Comparison of ENCODE assay signal across 8 mouse cellular contexts in genomic region chr2:32881054-32881453, GRCm38 (mm10). TPM values are rescaled to one million over a fixed set of nuclear protein-coding genes. Genes with fewer than 3 reads are reported as not detected.
DNase-seq lines count a peak whose midpoint lies in the region; ATAC-seq lines count a peak whose summit lies in the region.

No protein-coding gene starts in this region.

- no peaks in the 10 kb centered on the region for H3K9me3 ChIP-seq in heart, embryonic 13.5 days
- no peaks in the 10 kb centered on the region for H3K9me3 ChIP-seq in liver, embryonic 12.5 days (replicated peaks)

- H3K4me2 ChIP-seq in heart, embryonic 13.5 days: peak overlapping the region; percentile 55
- H3K4me2 ChIP-seq in liver, embryonic 12.5 days: no peak overlapping the region

- peaks cover 93% of the 10 kb centered on the region for H3K4me1 ChIP-seq in heart, embryonic 13.5 days
- H3K4me1 ChIP-seq in liver, embryonic 12.5 days: peaks cover 83% of the 10 kb centered on the region

- peak overlapping the region; percentile 71 for H3K9ac ChIP-seq in heart, embryonic 13.5 days
- no peak overlapping the region for H3K9ac ChIP-seq in liver, embryonic 12.5 days

- peak overlapping the region; percentile 97 for H3K27ac ChIP-seq in heart, embryonic 13.5 days (replicated peaks)
- H3K27ac ChIP-seq in liver, embryonic 12.5 days: peak overlapping the region; percentile 62

- H3K4me3 ChIP-seq in heart, embryonic 13.5 days: no peak overlapping the region
- H3K4me3 ChIP-seq in liver, embryonic 12.5 days: no peak overlapping the region

- no peak for ATAC-seq in heart, embryonic 13.5 days (ENCODE audit: extremely low read depth, insufficient number of reproducible peaks, low FRiP score, low TSS enrichment)
- ATAC-seq in liver, embryonic 12.5 days: no peak
- no peak for ATAC-seq in monocyte, adult 5-6 weeks (replicated peaks; ENCODE audit: insufficient number of reproducible peaks, low FRiP score, low TSS enrichment, poor library complexity, severe bottlenecking)

- intact Hi-C loops in left cerebral cortex, postnatal 4 days (cut with DNase I): no loop called here

- DNase-seq in embryo, embryonic 10.5 days (ENCODE audit: low spot score): peak; percentile 39
- DNase-seq in embryo, embryonic 11 days: no peak
- peak; percentile 66 for DNase-seq in 3134 (ENCODE audit: extremely low read depth, insufficient read length, low spot score)
- DNase-seq in right cerebral cortex, postnatal 36 days (ENCODE audit: low spot score in 2 of 2): no peak
- DNase-seq in left cerebral cortex, postnatal 4 days: no peak

- no peaks in the 10 kb centered on the region for H3K27me3 ChIP-seq in heart, embryonic 13.5 days (replicated peaks)
- peaks cover 19% of the 10 kb centered on the region; the same call in 1 of the 2 replicates for H3K27me3 ChIP-seq in liver, embryonic 12.5 days (replicated peaks)

- no peaks in the 10 kb centered on the region for H3K36me3 ChIP-seq in heart, embryonic 13.5 days
- no peaks in the 10 kb centered on the region for H3K36me3 ChIP-seq in liver, embryonic 12.5 days

- 48% methylated on average over 6 of the region's 6 CpGs for WGBS in heart, embryonic 13.5 days
- 60% methylated on average over 6 of the region's 6 CpGs for WGBS in liver, embryonic 12.5 days (ENCODE audit: insufficient replicate concordance)

RNA-seq across cellular contexts. Expression of gene Fam129b, which starts 5.1 kb away (rescaled TPM):
- polyA plus RNA-seq in heart, embryonic 13.5 days (2015; fragmentation: Nextera tagmentation; extraction: Ambion mirVana): 46.4 and 47.1 TPM in 2 replicates
- polyA plus RNA-seq in liver, embryonic 12.5 days (2016; fragmentation: Nextera tagmentation; extraction: Ambion mirVana): 11.9 and 12.4 TPM in 2 replicates
- 12.9 to 14.8 TPM (median 14.4 TPM) in 3 replicates for total RNA-seq in monocyte, adult 5-6 weeks (2017)
- total RNA-seq in left cerebral cortex, postnatal 4 days (2021): 10 to 100 TPM; 55.1 to 63.3 TPM

RNA-seq across cellular contexts. Expression of gene Stxbp1, which starts 34.0 kb away (rescaled TPM):
- 23.6 and 24.8 TPM in 2 replicates for polyA plus RNA-seq in heart, embryonic 13.5 days (2015; fragmentation: Nextera tagmentation; extraction: Ambion mirVana)
- 5.8 and 5.9 TPM in 2 replicates for polyA plus RNA-seq in liver, embryonic 12.5 days (2016; fragmentation: Nextera tagmentation; extraction: Ambion mirVana)
- 0.43 to 1.2 TPM (median 1.1 TPM) in 3 replicates for total RNA-seq in monocyte, adult 5-6 weeks (2017)
- 100 to 1,000 TPM; 557 to 578 TPM for total RNA-seq in left cerebral cortex, postnatal 4 days (2021)

Comparison
In these comparisons a context has a peak if more than half of its experiments do, and no peak if none do; other contexts are left out.
1. DNase-seq: peak in embryo, embryonic 10.5 days (single experiment) and 3134 (single experiment); none in embryo, embryonic 11 days (single experiment), right cerebral cortex, postnatal 36 days (0 of 2) and left cerebral cortex, postnatal 4 days (single experiment).
2. RNA of gene Stxbp1, which starts 34.0 kb away (total RNA-seq): 557 to 578 TPM in left cerebral cortex, postnatal 4 days; 0.43 to 1.2 TPM in monocyte, adult 5-6 weeks; every median in the first group is over 100 times any median in the second.